Mouse (Mus musculus) stomach, postnatal 0 days (tissue): Measurements from ENCODE around the gene Lhx8. TPM values are rescaled to one million over a fixed set of nuclear protein-coding genes. Genes with fewer than 3 reads are reported as not detected.

Experiments used
- ATAC-seq: fragments of 200-750 bp; cut with Nextera tagmentation; 2 replicates; pipeline ENCODE4 v1.8.0; 2017; ENCODE audit not compliant: low FRiP score, low TSS enrichment
- DNase-seq: peaks from one replicate; pipeline ENCODE4 v3.0.0-alpha.2; 2016; ENCODE audit warnings: low spot score
- H3K27ac ChIP-seq: fragments of 300-500 bp; sonication (generic); replicated peaks from 2 replicates; pipeline ENCODE4 v1.5.1; 2014; ENCODE audit warnings: mild to moderate bottlenecking, control low read depth
- H3K27me3 ChIP-seq: fragments of 300-500 bp; sonication (generic); 2 replicates; pipeline ENCODE4 v1.6.1; 2014; ENCODE audit warnings: low read length; ENCODE audit not compliant: control insufficient read depth, insufficient read depth
- H3K36me3 ChIP-seq: fragments of 300-500 bp; sonication (generic); 2 replicates; pipeline ENCODE4 v1.6.1; 2014; ENCODE audit warnings: low read length, mixed read lengths; ENCODE audit not compliant: control insufficient read depth, insufficient read depth
- H3K4me1 ChIP-seq: fragments of 300-500 bp; sonication (generic); replicated peaks from 2 replicates; pipeline ENCODE4 v1.6.1; 2014; ENCODE audit warnings: antibody characterized with exemption; ENCODE audit not compliant: control insufficient read depth, insufficient read depth
- H3K4me2 ChIP-seq: fragments of 300-500 bp; sonication (generic); replicated peaks from 2 replicates; pipeline ENCODE4 v1.6.1; 2014; ENCODE audit warnings: low read depth, mild to moderate bottlenecking, control low read depth, moderate library complexity
- H3K4me3 ChIP-seq: fragments of 300-500 bp; sonication (generic); 2 replicates; pipeline ENCODE4 v1.5.1; 2014; ENCODE audit warnings: low read depth, low read length, control low read depth
- H3K9ac ChIP-seq: fragments of 300-500 bp; sonication (generic); 2 replicates; pipeline ENCODE4 v1.6.1; 2014; ENCODE audit warnings: mild to moderate bottlenecking, low read length, control low read depth, mixed read lengths
- H3K9me3 ChIP-seq: fragments of 300-500 bp; sonication (generic); 2 replicates; pipeline ENCODE4 v1.6.1; 2016; ENCODE audit warnings: low read length; ENCODE audit not compliant: control insufficient read depth
- CTCF ChIP-seq: IDR thresholded peaks from 2 replicates; pipeline ENCODE4 v1.5.1; 2016; ENCODE audit warnings: antibody characterized with exemption, low read depth, mild to moderate bottlenecking, moderate library complexity
- EP300 ChIP-seq: optimal IDR thresholded peaks from 2 replicates; pipeline ENCODE3; 2016; ENCODE audit warnings: antibody characterized with exemption
- WGBS: fragments of 180-500 bp; shearing (Covaris S2); extraction: QIAGEN DNeasy Blood & Tissue Kit; methylation state at CpG from one replicate; pipeline ENCODE4 v1.1.7; 2014; 5-methylcytosine and 5-hydroxymethylcytosine counted together
- polyA plus RNA-seq: library from polyadenylated mRNA; unstranded; fragments of >200 nt; fragmentation: Nextera tagmentation; extraction: Ambion mirVana; gene quantifications from 2 replicates; pipeline ENCODE4 v1.2.1, GENCODE M21; 2015

The Lhx8 gene
- polyA plus RNA-seq = not detected in 2 replicates

- Histone ChIP-seq H3K27me3 (peaks cover 33% of the 10 kb centered on the region), H3K4me1 (no peaks in the 10 kb centered on the region; the same call in 1 of the 2 replicates), H3K27ac (no peak within 1 kb of the TSS), H3K4me2 (no peak within 1 kb of the TSS; the same call in 1 of the 2 replicates), H3K36me3 (no peaks in the 10 kb centered on the region), H3K9ac (no peak within 1 kb of the TSS), H3K9me3 (no peaks in the 10 kb centered on the region), H3K4me3 (peak within 1 kb of the TSS; percentile 20)
- 2% methylated on average over 28 of the region's 28 CpGs for WGBS
- ATAC-seq (no peak), DNase-seq (peak; percentile 37)
- no peak for TF ChIP-seq EP300
These were observed at the start of gene Lhx8 for GRCm38 (mm10) chr3:154330181-154331002. TSS of gene Lhx8 (minus strand) at chr3:154330659.

DNA sequence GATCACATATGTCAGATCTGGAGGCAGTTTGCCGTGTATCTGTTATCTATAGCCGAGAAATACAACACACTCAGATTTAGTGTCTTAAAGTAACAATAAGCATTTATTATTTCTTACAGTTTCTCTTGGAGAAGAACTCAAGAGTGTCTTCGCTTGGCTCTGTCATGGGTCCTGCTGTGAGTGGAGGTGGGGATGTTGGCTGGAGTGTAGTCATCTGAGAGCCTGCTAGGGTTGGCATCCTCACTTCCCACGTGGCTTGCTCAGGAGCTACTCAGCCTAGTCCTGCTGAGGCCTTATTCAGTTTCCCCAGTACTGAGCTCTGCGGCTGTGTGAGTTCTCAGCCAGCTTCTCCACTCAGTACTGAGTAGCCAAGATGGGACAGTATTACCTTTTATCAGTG, 43.1 kb upstream of the Lhx8 start:
- Histone ChIP-seq H3K36me3 (no peaks in the 10 kb centered on the region), H3K4me3 (no peak overlapping the region), H3K9me3 (no peaks in the 10 kb centered on the region), H3K4me2 (no peak overlapping the region), H3K27ac (no peak overlapping the region), H3K9ac (no peak overlapping the region), H3K4me1 (no peaks in the 10 kb centered on the region), H3K27me3 (no peaks in the 10 kb centered on the region)
- no peak for TF ChIP-seq CTCF
- no peak for TF ChIP-seq EP300
- DNase-seq (no peak), ATAC-seq (no peak)
- 68% methylated on average over 5 of the region's 5 CpGs for WGBS

GRCm38 (mm10) chr3:154372688-154373087, 42.2 kb upstream of the Lhx8 start:
- no peaks in the 10 kb centered on the region for H3K36me3 ChIP-seq
- H3K27me3 ChIP-seq = no peaks in the 10 kb centered on the region
- DNase-seq (no peak), ATAC-seq (no peak)
- TF ChIP-seq CTCF (no peak), EP300 (no peak)
- H3K4me1 ChIP-seq = no peaks in the 10 kb centered on the region
- no peak overlapping the region for H3K27ac ChIP-seq
- no peaks in the 10 kb centered on the region for H3K9me3 ChIP-seq
- H3K4me3 ChIP-seq = no peak overlapping the region
- H3K9ac ChIP-seq = no peak overlapping the region
- no peak overlapping the region for H3K4me2 ChIP-seq

GRCm38 (mm10) chr3:154367327-154367726, 36.9 kb upstream of the Lhx8 start:
- DNase-seq (no peak), ATAC-seq (no peak)
- 34% methylated on average over 3 of the region's 3 CpGs for WGBS
- H3K4me3 ChIP-seq = no peak overlapping the region
- no peaks in the 10 kb centered on the region for H3K36me3 ChIP-seq
- H3K4me2 ChIP-seq = no peak overlapping the region
- no peaks in the 10 kb centered on the region for H3K27me3 ChIP-seq
- H3K9ac ChIP-seq = no peak overlapping the region
- TF ChIP-seq CTCF (no peak), EP300 (no peak)
- no peaks in the 10 kb centered on the region for H3K9me3 ChIP-seq
- no peak overlapping the region for H3K27ac ChIP-seq
- no peaks in the 10 kb centered on the region for H3K4me1 ChIP-seq

- H3K36me3 ChIP-seq = no peaks in the 10 kb centered on the region
- H3K27me3 ChIP-seq = no peaks in the 10 kb centered on the region
- H3K9ac ChIP-seq = no peak overlapping the region
- DNase-seq (peak; percentile 38), ATAC-seq (peak; percentile 38; the same call in 1 of the 2 replicates)
- no peak overlapping the region for H3K4me3 ChIP-seq
- TF ChIP-seq EP300 = no peak
- peak; percentile 78 for TF ChIP-seq CTCF
- peak overlapping the region; percentile 35 for H3K4me2 ChIP-seq
- H3K9me3 ChIP-seq = no peaks in the 10 kb centered on the region
- WGBS = 22% methylated on average over 10 of the region's 10 CpGs
- no peaks in the 10 kb centered on the region for H3K4me1 ChIP-seq
- H3K27ac ChIP-seq = no peak overlapping the region
These were observed 34.2 kb upstream of the Lhx8 start for GRCm38 (mm10) chr3:154364604-154365209.

- Histone ChIP-seq H3K4me1 (no peaks in the 10 kb centered on the region), H3K4me3 (no peak overlapping the region), H3K9me3 (no peaks in the 10 kb centered on the region), H3K9ac (no peak overlapping the region), H3K27ac (no peak overlapping the region), H3K27me3 (no peaks in the 10 kb centered on the region), H3K36me3 (no peaks in the 10 kb centered on the region), H3K4me2 (no peak overlapping the region)
- ATAC-seq (no peak), DNase-seq (no peak)
- WGBS = 69% methylated on average over 9 of the region's 9 CpGs
- TF ChIP-seq EP300 = no peak
- TF ChIP-seq CTCF = no peak
These were observed 33.0 kb upstream of the Lhx8 start for GRCm38 (mm10) chr3:154363507-154363906.
